Mouse (Mus musculus): ENCODE data around the gene Uqcc3. TPM values are rescaled to one million over a fixed set of nuclear protein-coding genes. Genes with fewer than 3 reads are reported as not detected.

The Uqcc3 gene
- polyA plus RNA-seq, 1 experiment from 2014 or later, result 52.9 TPM

Small RNA genes within 50 kb of the gene (microRNA-seq; reads per million reads assigned to microRNA genes)
- not detected for gene Mir5136 (ENCODE audit: insufficient number of aligned reads)

Other genes with a start within 250 kb of the Uqcc3 start
- 0.13 TPM in 1 of 2 replicates, not detected in the other for gene Chrm1, start 217.1 kb downstream of the Uqcc3 start, polyA plus RNA-seq (2014; fragmentation: Nextera tagmentation; extraction: Ambion mirVana)
- 132 and 143 TPM in 2 replicates for gene Slc3a2, start 157.6 kb downstream of the Uqcc3 start, polyA plus RNA-seq (2014; fragmentation: Nextera tagmentation; extraction: Ambion mirVana)
- 79.5 and 89.2 TPM in 2 replicates for gene Wdr74, start 145.1 kb downstream of the Uqcc3 start, polyA plus RNA-seq (2014; fragmentation: Nextera tagmentation; extraction: Ambion mirVana)
- 2.3 and 3.1 TPM in 2 replicates for gene 1700092M07Rik, start 140.2 kb downstream of the Uqcc3 start, polyA plus RNA-seq (2014; fragmentation: Nextera tagmentation; extraction: Ambion mirVana)
- 88.4 and 93.8 TPM in 2 replicates for gene Stx5a, start 139.5 kb downstream of the Uqcc3 start, polyA plus RNA-seq (2014; fragmentation: Nextera tagmentation; extraction: Ambion mirVana)
- gene Nxf1, start 123.8 kb downstream of the Uqcc3 start, polyA plus RNA-seq (2014; fragmentation: Nextera tagmentation; extraction: Ambion mirVana), result 238 and 247 TPM in 2 replicates
- 181 and 182 TPM in 2 replicates for gene Tmem223, start 109.9 kb downstream of the Uqcc3 start, polyA plus RNA-seq (2014; fragmentation: Nextera tagmentation; extraction: Ambion mirVana)
- gene Tmem179b, start 106.5 kb downstream of the Uqcc3 start, polyA plus RNA-seq (2014; fragmentation: Nextera tagmentation; extraction: Ambion mirVana), result 38.9 and 49.8 TPM in 2 replicates
- 30.9 and 36.7 TPM in 2 replicates for gene Taf6l, start 94.5 kb downstream of the Uqcc3 start, polyA plus RNA-seq (2014; fragmentation: Nextera tagmentation; extraction: Ambion mirVana)
- gene Polr2g, start 82.3 kb downstream of the Uqcc3 start, polyA plus RNA-seq (2014; fragmentation: Nextera tagmentation; extraction: Ambion mirVana), result 151 and 156 TPM in 2 replicates
- gene Zbtb3, start 78.4 kb downstream of the Uqcc3 start, polyA plus RNA-seq (2014; fragmentation: Nextera tagmentation; extraction: Ambion mirVana), result 5.4 and 5.9 TPM in 2 replicates
- 75.7 and 80.8 TPM in 2 replicates for gene Ttc9c, start 61.6 kb downstream of the Uqcc3 start, polyA plus RNA-seq (2014; fragmentation: Nextera tagmentation; extraction: Ambion mirVana)
- gene Hnrnpul2, start 60.9 kb downstream of the Uqcc3 start, polyA plus RNA-seq (2014; fragmentation: Nextera tagmentation; extraction: Ambion mirVana), result 6.7 and 7.8 TPM in 2 replicates
- gene AC129217.1, start 51.1 kb downstream of the Uqcc3 start, polyA plus RNA-seq (2014; fragmentation: Nextera tagmentation; extraction: Ambion mirVana), result not detected in 2 replicates
- 55.0 and 56.3 TPM in 2 replicates for gene Bscl2, start 43.5 kb downstream of the Uqcc3 start, polyA plus RNA-seq (2014; fragmentation: Nextera tagmentation; extraction: Ambion mirVana)
- gene Gng3, start 41.7 kb downstream of the Uqcc3 start, polyA plus RNA-seq (2014; fragmentation: Nextera tagmentation; extraction: Ambion mirVana), result 83.4 and 92.6 TPM in 2 replicates
- 0.13 and 0.35 TPM in 2 replicates for gene Lrrn4cl, start 30.2 kb downstream of the Uqcc3 start, polyA plus RNA-seq (2014; fragmentation: Nextera tagmentation; extraction: Ambion mirVana)
- 178 and 181 TPM in 2 replicates for gene Ubxn1, start 9.4 kb downstream of the Uqcc3 start, polyA plus RNA-seq (2014; fragmentation: Nextera tagmentation; extraction: Ambion mirVana)
- 110 and 112 TPM in 2 replicates for gene Lbhd1, start 2.8 kb upstream of the Uqcc3 start, polyA plus RNA-seq (2014; fragmentation: Nextera tagmentation; extraction: Ambion mirVana)
- gene Gm49403, start 3.0 kb upstream of the Uqcc3 start, polyA plus RNA-seq (2014; fragmentation: Nextera tagmentation; extraction: Ambion mirVana), result not detected in 2 replicates
- 124 and 131 TPM in 2 replicates for gene 1810009A15Rik, start 7.9 kb upstream of the Uqcc3 start, polyA plus RNA-seq (2014; fragmentation: Nextera tagmentation; extraction: Ambion mirVana)
- not detected in 2 replicates for gene Gm49416, start 8.0 kb upstream of the Uqcc3 start, polyA plus RNA-seq (2014; fragmentation: Nextera tagmentation; extraction: Ambion mirVana)
- 47.7 and 50.9 TPM in 2 replicates for gene Ints5, start 12.1 kb upstream of the Uqcc3 start, polyA plus RNA-seq (2014; fragmentation: Nextera tagmentation; extraction: Ambion mirVana)
- gene Ganab, start 17.1 kb upstream of the Uqcc3 start, polyA plus RNA-seq (2014; fragmentation: Nextera tagmentation; extraction: Ambion mirVana), result 119 and 120 TPM in 2 replicates
- gene B3gat3, start 39.5 kb upstream of the Uqcc3 start, polyA plus RNA-seq (2014; fragmentation: Nextera tagmentation; extraction: Ambion mirVana), result 55.0 and 57.2 TPM in 2 replicates
- 1.7 and 1.8 TPM in 2 replicates for gene Rom1, start 48.4 kb upstream of the Uqcc3 start, polyA plus RNA-seq (2014; fragmentation: Nextera tagmentation; extraction: Ambion mirVana)
- gene Eml3, start 48.6 kb upstream of the Uqcc3 start, polyA plus RNA-seq (2014; fragmentation: Nextera tagmentation; extraction: Ambion mirVana), result 11.2 and 12.2 TPM in 2 replicates
- 62.6 and 63.2 TPM in 2 replicates for gene Mta2, start 61.0 kb upstream of the Uqcc3 start, polyA plus RNA-seq (2014; fragmentation: Nextera tagmentation; extraction: Ambion mirVana)
- gene Tut1, start 72.9 kb upstream of the Uqcc3 start, polyA plus RNA-seq (2014; fragmentation: Nextera tagmentation; extraction: Ambion mirVana), result 34.4 and 35.5 TPM in 2 replicates
- gene Eef1g, start 86.1 kb upstream of the Uqcc3 start, polyA plus RNA-seq (2014; fragmentation: Nextera tagmentation; extraction: Ambion mirVana), result 467 and 472 TPM in 2 replicates
- gene Ahnak, start 108.4 kb upstream of the Uqcc3 start, polyA plus RNA-seq (2014; fragmentation: Nextera tagmentation; extraction: Ambion mirVana), result 7.1 and 7.3 TPM in 2 replicates
- gene Scgb1a1, start 207.0 kb upstream of the Uqcc3 start, polyA plus RNA-seq (2014; fragmentation: Nextera tagmentation; extraction: Ambion mirVana), result not detected in 2 replicates